Mouse (Mus musculus) intestine, embryonic 14.5 days (tissue): Measurements from ENCODE around the gene Hoxa1. TPM values are rescaled to one million over a fixed set of nuclear protein-coding genes. Genes with fewer than 3 reads are reported as not detected.
A peak's percentile ranks its signal among the peaks of the same experiment; 100 is the strongest.

Source experiments
- ATAC-seq: fragments of 200-750 bp; cut with Nextera tagmentation; replicated peaks from 2 replicates; pipeline ENCODE4 v1.8.0; 2017; ENCODE audit warnings: low read depth, moderate number of reproducible peaks, moderate TSS enrichment, moderate library complexity; ENCODE audit not compliant: low FRiP score, low TSS enrichment
- DNase-seq: peaks from one replicate; pipeline ENCODE4 v3.0.0-alpha.2; 2018; ENCODE audit warnings: low spot score
- H3K27ac ChIP-seq: fragments of 300-500 bp; sonication (generic); 2 replicates; pipeline ENCODE4 v1.5.1; 2014; ENCODE audit warnings: low read depth, mild to moderate bottlenecking, control low read depth
- H3K27me3 ChIP-seq: fragments of 300-500 bp; sonication (generic); replicated peaks from 2 replicates; pipeline ENCODE4 v1.6.1; 2014; ENCODE audit warnings: low read length, control low read depth; ENCODE audit not compliant: control insufficient read depth, insufficient read depth
- H3K36me3 ChIP-seq: fragments of 300-500 bp; sonication (generic); 2 replicates; pipeline ENCODE4 v1.6.1; 2014; ENCODE audit warnings: low read length, control low read depth; ENCODE audit not compliant: control insufficient read depth, insufficient read depth
- H3K4me1 ChIP-seq: fragments of 300-500 bp; sonication (generic); replicated peaks from 2 replicates; pipeline ENCODE4 v1.6.1; 2014; ENCODE audit warnings: low read length, control low read depth, mixed read lengths; ENCODE audit not compliant: control insufficient read depth, insufficient read depth
- H3K4me2 ChIP-seq: fragments of 300-500 bp; sonication (generic); 2 replicates; pipeline ENCODE4 v1.6.1; 2014; ENCODE audit warnings: low read length
- H3K4me3 ChIP-seq: fragments of 300-500 bp; sonication (generic); 2 replicates; pipeline ENCODE4 v1.5.1; 2014; ENCODE audit warnings: low read depth, low read length, control low read depth, mixed read lengths
- H3K9ac ChIP-seq: fragments of 300-500 bp; sonication (generic); 2 replicates; pipeline ENCODE4 v1.6.1; 2014; ENCODE audit warnings: mild to moderate bottlenecking, low read length
- H3K9me3 ChIP-seq: fragments of 300-500 bp; sonication (generic); 2 replicates; pipeline ENCODE4 v1.6.1; 2016; ENCODE audit warnings: low read length, control low read depth; ENCODE audit not compliant: control insufficient read depth
- WGBS: fragments of 180-500 bp; shearing (Covaris S2); extraction: QIAGEN DNeasy Blood & Tissue Kit; methylation state at CpG from one replicate; pipeline ENCODE4 v1.1.7; 2014; 5-methylcytosine and 5-hydroxymethylcytosine counted together
- polyA plus RNA-seq: library from polyadenylated mRNA; unstranded; fragments of >200 nt; fragmentation: Nextera tagmentation; extraction: Ambion mirVana; gene quantifications from 2 replicates; pipeline ENCODE4 v1.2.1, GENCODE M21; 2014

Gene Hoxa1
- polyA plus RNA-seq, 1 experiment from 2014 or later = 1.4 TPM

- DNase-seq = peak; percentile 76
- no peaks in the 10 kb centered on the region for H3K9me3 ChIP-seq
- peak overlapping the region; percentile 88 for H3K27ac ChIP-seq
- H3K36me3 ChIP-seq = no peaks in the 10 kb centered on the region
- ATAC-seq = no peak
- peaks cover 38% of the 10 kb centered on the region for H3K4me1 ChIP-seq
- no peak overlapping the region for H3K4me3 ChIP-seq
- WGBS = 27% methylated on average over 4 of the region's 4 CpGs
- H3K9ac ChIP-seq = peak overlapping the region; percentile 87; the same call in 1 of the 2 replicates
- H3K27me3 ChIP-seq = 0 out of 2 replicates have a peak, but pooled peaks cover 8% of the 10 kb centered on the region
- H3K4me2 ChIP-seq = peak overlapping the region; percentile 70
Measured at GRCm38 (mm10) chr6:52171331-52171730, 13.2 kb upstream of the Hoxa1 start.

- ATAC-seq (no peak), DNase-seq (no peak)
- 43% methylated on average over 5 of the region's 5 CpGs for WGBS
- Histone ChIP-seq H3K9me3 (no peaks in the 10 kb centered on the region), H3K36me3 (no peaks in the 10 kb centered on the region), H3K4me3 (peak overlapping the region; percentile 59), H3K27ac (peak overlapping the region; percentile 88), H3K27me3 (0 out of 2 replicates have a peak, but pooled peaks cover 8% of the 10 kb centered on the region), H3K9ac (peak overlapping the region; percentile 87), H3K4me1 (peaks cover 38% of the 10 kb centered on the region), H3K4me2 (peak overlapping the region; percentile 70)
Measured at GRCm38 (mm10) chr6:52170898-52171223, 12.7 kb upstream of the Hoxa1 start.

GRCm38 (mm10) chr6:52170166-52170897 lies 12.2 kb upstream of the Hoxa1 start:
- H3K4me3 ChIP-seq = peak overlapping the region; percentile 59
- ATAC-seq = no peak
- peaks cover 42% of the 10 kb centered on the region for H3K4me1 ChIP-seq
- H3K36me3 ChIP-seq = no peaks in the 10 kb centered on the region
- no peaks in the 10 kb centered on the region for H3K9me3 ChIP-seq
- peak; percentile 75 for DNase-seq
- 28% methylated on average over 40 of the region's 40 CpGs for WGBS
- H3K4me2 ChIP-seq = peak overlapping the region; percentile 70
- 0 out of 2 replicates have a peak, but pooled peaks cover 8% of the 10 kb centered on the region for H3K27me3 ChIP-seq
- H3K9ac ChIP-seq = peak overlapping the region; percentile 87
- peak overlapping the region; percentile 88 for H3K27ac ChIP-seq

- 0 out of 2 replicates have a peak, but pooled peaks cover 8% of the 10 kb centered on the region for H3K27me3 ChIP-seq
- no peaks in the 10 kb centered on the region for H3K36me3 ChIP-seq
- peak overlapping the region; percentile 88 for H3K27ac ChIP-seq
- peak overlapping the region; percentile 59; the same call in 1 of the 2 replicates for H3K4me3 ChIP-seq
- ATAC-seq (no peak), DNase-seq (peak; percentile 67)
- H3K9me3 ChIP-seq = no peaks in the 10 kb centered on the region
- WGBS = 33% methylated on average over 16 of the region's 16 CpGs
- peak overlapping the region; percentile 70 for H3K4me2 ChIP-seq
- peaks cover 47% of the 10 kb centered on the region for H3K4me1 ChIP-seq
- H3K9ac ChIP-seq = peak overlapping the region; percentile 87
Measured at GRCm38 (mm10) chr6:52169499-52170165, 11.5 kb upstream of the Hoxa1 start.

DNA sequence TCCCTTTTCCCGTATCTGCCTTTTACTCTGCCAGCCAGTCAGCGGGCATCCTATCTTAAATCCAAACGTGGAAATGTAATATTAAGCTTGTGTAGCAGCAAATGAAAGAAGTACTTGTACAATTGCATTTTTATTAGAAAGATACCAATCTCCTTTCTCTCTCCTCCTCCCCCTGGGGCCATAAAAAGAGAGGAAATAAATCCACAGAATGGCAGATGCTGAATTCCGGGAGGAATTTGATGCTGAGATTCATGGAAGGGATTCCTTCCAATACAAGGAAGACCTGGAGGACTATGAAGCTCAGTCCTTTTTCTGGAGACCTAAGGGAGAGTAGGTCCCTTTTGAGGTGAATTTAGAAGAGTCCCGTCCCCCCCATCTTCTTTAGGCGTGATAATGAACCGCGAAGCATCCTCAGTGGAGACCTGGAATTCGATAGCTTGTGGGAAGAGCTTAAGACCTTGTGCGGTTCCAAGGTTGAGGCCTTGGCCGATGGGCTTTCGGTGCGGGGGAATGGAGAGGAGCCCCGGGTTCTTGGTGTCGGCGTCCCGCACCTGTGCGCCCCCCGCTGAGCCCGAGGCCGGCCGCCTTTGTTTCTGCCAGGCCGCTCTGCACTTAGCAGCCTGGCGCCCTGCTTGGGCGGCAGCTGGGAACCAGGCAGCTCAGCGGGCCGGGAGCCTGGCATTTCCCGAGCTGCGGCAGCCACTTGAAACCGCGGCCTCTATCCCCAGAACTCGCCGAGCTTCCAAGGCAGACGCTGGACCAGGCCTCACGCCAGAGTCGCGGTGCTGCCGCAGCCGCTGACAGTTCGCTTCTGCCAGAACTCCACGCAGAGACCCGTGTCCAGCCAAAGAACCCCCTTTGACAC lies 10.3 kb upstream of the Hoxa1 start:
- peak overlapping the region; percentile 59 for H3K4me3 ChIP-seq
- DNase-seq = peak; percentile 74

GRCm38 (mm10) chr6:52167736-52168161 lies 9.6 kb upstream of the Hoxa1 start:
- 34% methylated on average over 14 of the region's 14 CpGs for WGBS
- peak overlapping the region; percentile 95 for H3K27ac ChIP-seq
- H3K4me2 ChIP-seq = peak overlapping the region; percentile 70
- no peak for ATAC-seq
- H3K9ac ChIP-seq = peak overlapping the region; percentile 87
- H3K36me3 ChIP-seq = peaks cover 3% of the 10 kb centered on the region; the same call in 1 of the 2 replicates
- H3K4me1 ChIP-seq = peaks cover 48% of the 10 kb centered on the region
- peak overlapping the region; percentile 59 for H3K4me3 ChIP-seq
- H3K27me3 ChIP-seq = 0 out of 2 replicates have a peak, but pooled peaks cover 8% of the 10 kb centered on the region
- DNase-seq = peak; percentile 72
- H3K9me3 ChIP-seq = no peaks in the 10 kb centered on the region

More for the DNA sequence above, 10.3 kb upstream of the Hoxa1 start:
- no peaks in the 10 kb centered on the region for H3K9me3 ChIP-seq
- 21% methylated on average over 42 of the region's 42 CpGs for WGBS
- H3K4me2 ChIP-seq = peak overlapping the region; percentile 70
- peak overlapping the region; percentile 95 for H3K27ac ChIP-seq
- 0 out of 2 replicates have a peak, but pooled peaks cover 8% of the 10 kb centered on the region for H3K27me3 ChIP-seq
- no peak for ATAC-seq
- no peaks in the 10 kb centered on the region for H3K36me3 ChIP-seq
- H3K9ac ChIP-seq = peak overlapping the region; percentile 87
- H3K4me1 ChIP-seq = peaks cover 45% of the 10 kb centered on the region

DNA sequence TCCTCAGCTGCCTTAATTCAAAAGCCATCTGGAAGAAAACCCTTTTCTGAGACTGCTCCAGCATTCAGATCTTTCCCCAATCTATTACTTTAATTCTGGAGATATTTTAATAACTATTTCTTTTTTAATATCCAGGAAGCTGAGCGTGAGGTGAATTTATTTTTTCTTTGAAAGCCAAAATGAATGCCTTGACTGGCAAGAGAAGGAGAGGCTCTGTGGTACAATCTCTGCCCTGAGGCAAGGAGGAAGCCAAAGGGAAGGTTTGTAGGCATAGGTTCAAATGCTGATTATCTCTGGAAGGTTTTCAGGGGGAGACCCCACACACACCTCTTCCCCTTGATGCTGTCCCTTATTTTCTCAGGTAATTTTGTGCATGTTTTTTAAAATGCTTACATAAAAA lies 9.1 kb upstream of the Hoxa1 start:
- DNase-seq (no peak), ATAC-seq (no peak)
- H3K36me3 ChIP-seq = peaks cover 4% of the 10 kb centered on the region; the same call in 1 of the 2 replicates
- 0 out of 2 replicates have a peak, but pooled peaks cover 8% of the 10 kb centered on the region for H3K27me3 ChIP-seq
- H3K9ac ChIP-seq = peak overlapping the region; percentile 87
- peak overlapping the region; percentile 70 for H3K4me2 ChIP-seq
- H3K4me1 ChIP-seq = peaks cover 48% of the 10 kb centered on the region
- 51% methylated on average over 1 of the region's 1 CpGs for WGBS
- H3K9me3 ChIP-seq = no peaks in the 10 kb centered on the region
- peak overlapping the region; percentile 59; the same call in 1 of the 2 replicates for H3K4me3 ChIP-seq
- H3K27ac ChIP-seq = peak overlapping the region; percentile 95
